Mouse (Mus musculus) gastrocnemius, adult 2 months (tissue): ENCODE results near the gene Pde6g. TPM values are rescaled to one million over a fixed set of nuclear protein-coding genes. Genes with fewer than 3 reads are reported as not detected.

ENCODE experiments used
- DNase-seq: peaks from one replicate; pipeline ENCODE4 v3.0.0; 2022
- H3K27ac ChIP-seq: fragments of 200-600 bp; 2 replicates; pipeline ENCODE4 v1.8.1; 2022; ENCODE audit warnings: mild to moderate bottlenecking
- H3K4me3 ChIP-seq: fragments of 200-600 bp; 2 replicates; pipeline ENCODE4 v1.8.1; 2022; ENCODE audit warnings: mild to moderate bottlenecking, moderate library complexity
- CTCF ChIP-seq: fragments of 200-600 bp; IDR thresholded peaks from 2 replicates; pipeline ENCODE4 v1.8.1; 2022; ENCODE audit warnings: antibody characterized with exemption, mild to moderate bottlenecking, moderate library complexity
- intact Hi-C: fragments of 180-260 bp; cut with DNase I; formaldehyde crosslinking; loops from one replicate; pipeline ENCODE4 v1.15.1; 2025
- total RNA-seq, 2 experiments: library from RNA; stranded (reverse); gene quantifications; 2 replicates each; pipeline ENCODE4 v1.2.3; 2021

Pde6g gene
- total RNA-seq, 2 experiments from 2014 or later = 0.41 to 1.2 TPM

DNA sequence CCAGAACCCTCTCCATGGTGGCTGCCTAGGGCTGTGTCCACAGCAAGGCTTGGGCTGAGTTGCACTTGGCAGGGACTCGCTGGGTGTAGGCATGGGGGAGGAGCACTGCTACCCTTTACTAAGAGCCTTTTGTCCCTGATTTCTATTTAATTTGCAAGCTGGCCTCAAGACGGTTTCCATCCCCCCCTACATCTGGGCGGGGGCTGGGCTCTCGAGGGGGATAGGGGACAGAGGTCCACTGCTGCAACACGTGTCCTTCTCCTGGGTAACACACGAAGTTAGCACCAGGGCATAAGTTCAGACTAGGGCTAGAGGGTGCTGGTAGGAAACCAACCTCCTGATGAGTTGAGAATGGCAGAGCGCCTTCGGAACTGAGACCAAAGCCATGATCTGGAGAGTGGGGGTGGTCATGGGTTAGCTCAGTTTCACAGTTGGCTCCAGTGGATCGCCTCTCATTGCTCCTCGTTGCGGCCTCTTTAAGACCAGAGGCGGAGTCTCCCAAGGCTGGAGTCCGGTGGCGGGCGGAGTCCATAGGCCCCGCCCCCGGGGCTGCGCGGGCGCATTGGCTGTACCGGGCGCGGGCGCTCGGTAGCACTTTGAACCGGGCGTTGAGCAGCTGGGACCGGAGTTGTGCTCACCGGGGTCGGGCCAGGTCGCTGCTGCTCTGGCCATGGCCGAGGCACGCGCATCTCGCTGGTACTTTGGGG, 38.2 kb upstream of the Pde6g start, which contains the start of gene Slc25a10:
Slc25a10 (plus strand) TSS at position 524 of the 707 bp plus-strand sequence.
- no peak for TF ChIP-seq CTCF
- peak; percentile 95 for DNase-seq
- Histone ChIP-seq H3K4me3 (peak within 1 kb of the TSS; percentile 92), H3K27ac (peak within 1 kb of the TSS; percentile 86)
- intact Hi-C loops = loop anchor here (5.0 to 10.0 kb wide), 2 partner anchors 221 to 293 kb away; partner anchors contain the start of genes Cenpx, Gps1, Lrrc45 and Rfng

DNA sequence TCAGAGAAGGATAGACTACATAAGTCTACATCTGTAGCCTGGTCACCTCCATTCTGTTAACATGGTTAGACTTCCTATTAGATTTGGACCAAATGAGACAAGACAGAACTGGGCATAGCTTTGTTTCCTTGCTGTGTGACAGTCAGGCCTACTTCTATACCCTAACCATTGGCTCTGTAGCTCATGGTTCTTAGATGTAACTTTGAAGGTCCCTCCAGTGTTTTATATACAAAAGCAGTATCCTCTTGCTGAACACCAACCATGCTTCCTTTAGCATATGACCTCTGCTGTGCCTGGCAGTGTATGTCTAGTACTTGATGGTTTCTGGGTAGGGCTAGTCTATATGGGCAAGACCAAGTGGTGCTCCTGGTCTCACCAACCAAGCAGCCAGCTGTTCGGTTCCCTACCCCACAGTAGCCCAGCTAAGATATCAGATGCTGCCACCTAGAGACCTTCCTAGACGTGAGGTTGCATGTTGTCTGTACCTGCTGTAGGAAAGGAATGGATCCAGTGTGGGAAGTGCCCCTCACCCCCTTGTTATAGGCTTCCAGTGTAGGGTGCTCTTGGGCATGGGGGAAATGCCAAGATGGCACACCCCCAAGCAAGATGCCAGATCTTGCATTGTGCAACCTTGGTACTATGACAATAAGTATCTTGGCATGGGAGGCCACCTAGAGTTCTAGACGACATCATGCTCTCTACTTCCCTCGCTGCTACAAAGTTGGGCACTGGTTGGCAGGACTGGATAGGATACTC, 37.2 kb upstream of the Pde6g start:
- intact Hi-C loops = loop anchor here (5.0 to 10.0 kb wide), 2 partner anchors 222 to 294 kb away; partner anchors contain the start of genes Cenpx, Gps1, Lrrc45 and Rfng
- no peak for TF ChIP-seq CTCF
- DNase-seq = no peak
- Histone ChIP-seq H3K27ac (peak overlapping the region; percentile 86), H3K4me3 (no peak overlapping the region)

DNA sequence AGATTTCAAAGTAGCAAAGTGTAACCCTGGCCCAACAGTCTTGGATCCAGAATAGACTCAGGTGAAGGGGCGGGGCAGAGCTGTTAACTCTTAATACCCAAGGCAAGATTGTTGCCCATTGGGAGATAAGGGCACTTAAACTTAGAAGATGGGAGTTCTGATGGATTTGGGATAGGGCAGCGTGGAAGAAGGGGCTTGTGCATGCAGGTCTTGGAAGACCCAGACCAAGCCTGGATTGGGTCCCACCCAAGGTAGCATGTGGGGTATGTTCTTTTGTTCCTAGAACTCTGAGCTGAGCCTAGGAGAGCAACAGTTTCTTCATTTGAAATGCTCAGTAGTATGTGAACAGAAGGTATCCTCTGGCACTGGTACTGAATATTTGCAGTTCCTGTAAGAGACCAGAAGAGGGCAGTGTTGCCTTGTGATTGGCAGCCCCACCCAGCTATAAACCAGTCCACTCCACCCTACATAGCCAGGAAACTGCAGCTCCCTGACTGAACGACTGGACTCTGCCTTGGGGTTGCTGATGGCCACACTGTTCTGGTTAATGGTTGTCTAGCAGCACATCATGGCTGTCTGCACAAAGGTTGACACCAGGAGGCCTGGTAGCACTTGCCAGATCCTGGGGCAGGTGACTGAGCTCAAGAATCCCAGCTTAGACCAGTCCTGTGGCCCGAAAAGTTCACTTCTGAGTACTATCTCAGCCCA, 35.9 kb upstream of the Pde6g start:
- peak; percentile 69 for DNase-seq
- Histone ChIP-seq H3K4me3 (no peak overlapping the region), H3K27ac (peak overlapping the region; percentile 78)
- intact Hi-C loops = loop anchor here (1.0 kb wide), 1 partner anchor 123 kb away; no protein-coding TSS in a partner anchor
- TF ChIP-seq CTCF = peak; percentile 94; the same call in 1 of the 2 replicates

DNA sequence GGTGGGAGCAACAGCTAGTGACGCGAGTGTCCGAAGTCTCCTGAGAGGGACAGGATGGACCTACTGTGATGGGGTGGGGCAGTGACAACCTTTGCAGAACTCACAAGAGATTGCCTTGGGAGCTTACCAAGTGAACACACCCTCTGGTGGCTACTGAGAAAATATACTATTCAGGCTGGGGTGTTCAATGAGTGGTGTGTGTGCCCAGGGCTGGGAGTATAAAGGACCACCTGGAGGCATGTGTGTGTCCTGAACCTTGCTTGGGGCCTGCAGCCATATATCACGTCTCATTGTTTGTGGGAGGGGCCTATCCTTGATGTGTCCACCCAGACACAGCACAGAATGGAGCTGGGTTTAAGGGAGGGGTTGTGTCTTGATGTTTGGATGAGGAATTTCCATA, 35.2 kb upstream of the Pde6g start:
- intact Hi-C loops = no loop called here
- DNase-seq = no peak
- H3K4me3 ChIP-seq = no peak overlapping the region
- TF ChIP-seq CTCF = no peak
- H3K27ac ChIP-seq = no peak overlapping the region

DNA sequence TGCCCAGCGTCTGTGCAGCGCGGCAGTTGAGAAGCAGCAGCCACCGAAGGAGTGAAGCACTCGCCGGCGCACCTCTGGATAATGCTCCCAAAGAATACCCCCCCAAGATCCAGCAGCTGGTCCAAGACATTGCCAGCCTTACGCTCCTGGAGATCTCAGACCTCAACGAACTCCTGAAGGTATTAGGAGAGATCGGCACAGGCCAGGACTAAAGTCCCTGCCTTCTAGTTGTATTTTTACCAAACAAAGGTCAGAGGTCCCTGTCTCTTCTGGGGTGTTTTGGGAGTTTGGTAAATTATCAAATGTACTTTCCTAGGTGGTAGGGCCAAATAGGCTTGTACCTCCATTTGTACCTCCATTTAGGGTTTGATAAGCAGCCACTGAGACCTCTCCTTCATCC, 32.0 kb upstream of the Pde6g start:
- intact Hi-C loops = no loop called here
- Histone ChIP-seq H3K27ac (peak overlapping the region; percentile 98), H3K4me3 (peak overlapping the region; percentile 93)
- no peak for TF ChIP-seq CTCF
- DNase-seq = no peak

- Histone ChIP-seq H3K27ac (peak within 1 kb of the TSS; percentile 98), H3K4me3 (peak within 1 kb of the TSS; percentile 93)
- intact Hi-C loops = no loop called here
- peak; percentile 93 for DNase-seq
- TF ChIP-seq CTCF = no peak
These were observed 31.1 kb upstream of the Pde6g start, which contains the start of gene Mrpl12 for GRCm38 (mm10) chr11:120484265-120484981. Mrpl12 (plus strand) TSS chr11:120484613.

DNA sequence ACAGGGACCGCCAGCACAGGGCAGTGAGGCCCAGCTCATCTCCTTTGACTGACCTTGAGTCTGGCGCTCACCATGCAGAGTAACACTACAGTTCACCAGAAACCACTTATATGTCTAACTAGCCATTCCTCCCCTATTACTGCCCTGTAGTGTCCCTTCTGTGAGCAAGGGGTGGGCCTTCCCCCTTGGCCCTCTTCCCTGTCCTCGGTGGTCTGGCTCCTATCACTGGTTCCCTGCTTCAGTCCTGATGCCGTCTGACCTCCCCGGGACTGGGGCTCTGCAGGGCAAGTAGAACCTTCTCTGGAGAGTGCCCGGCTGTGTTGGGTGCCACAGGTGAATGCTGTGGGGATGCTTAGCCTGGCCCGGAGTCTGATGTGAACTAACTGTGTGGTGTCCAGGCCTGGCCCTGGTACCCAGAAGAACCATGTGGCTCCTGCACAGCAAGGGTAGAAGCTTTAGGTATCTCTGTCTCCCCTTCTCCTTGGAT, 30.2 kb upstream of the Pde6g start:
- no peak for TF ChIP-seq CTCF
- Histone ChIP-seq H3K27ac (no peak overlapping the region), H3K4me3 (peak overlapping the region; percentile 93)
- intact Hi-C loops = no loop called here
- no peak for DNase-seq

GRCm38 (mm10) chr11:120472052-120472451, 18.8 kb upstream of the Pde6g start:
- intact Hi-C loops = no loop called here
- H3K27ac ChIP-seq = no peak overlapping the region
- no peak for DNase-seq
- H3K4me3 ChIP-seq = no peak overlapping the region
- no peak for TF ChIP-seq CTCF

GRCm38 (mm10) chr11:120467736-120468092, 14.4 kb upstream of the Pde6g start:
- H3K27ac ChIP-seq = peak overlapping the region; percentile 88
- no peak for DNase-seq
- TF ChIP-seq CTCF = no peak
- intact Hi-C loops = no loop called here
- peak overlapping the region; percentile 99 for H3K4me3 ChIP-seq

GRCm38 (mm10) chr11:120467051-120467735, 13.9 kb upstream of the Pde6g start, which contains the start of gene Arl16:
Arl16 (minus strand) TSS chr11:120467607.
- TF ChIP-seq CTCF = no peak
- intact Hi-C loops = no loop called here
- peak; percentile 95 for DNase-seq
- Histone ChIP-seq H3K4me3 (peak within 1 kb of the TSS; percentile 99), H3K27ac (peak within 1 kb of the TSS; percentile 88)

DNA sequence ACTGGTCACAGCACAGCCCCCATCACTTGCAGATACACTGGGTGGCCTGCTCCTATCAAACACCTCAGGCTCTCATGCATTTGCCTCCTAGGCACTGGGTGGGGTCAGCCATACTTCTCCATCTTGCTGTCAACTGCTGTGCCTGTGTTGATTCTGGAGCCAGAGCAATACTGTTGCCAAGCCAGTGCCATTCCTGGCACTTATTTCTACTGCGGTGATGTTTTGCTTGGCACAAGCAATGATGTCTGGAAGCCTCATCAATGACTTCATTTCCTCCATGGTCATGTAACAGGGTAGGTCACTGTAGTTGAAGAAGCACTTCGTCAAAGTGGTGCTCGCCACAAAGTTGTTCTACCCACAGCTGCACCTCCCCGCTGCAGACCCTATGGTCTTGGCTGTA, 12.2 kb upstream of the Pde6g start:
- Histone ChIP-seq H3K27ac (no peak overlapping the region), H3K4me3 (no peak overlapping the region)
- DNase-seq = peak; percentile 19
- intact Hi-C loops = no loop called here
- no peak for TF ChIP-seq CTCF

DNA sequence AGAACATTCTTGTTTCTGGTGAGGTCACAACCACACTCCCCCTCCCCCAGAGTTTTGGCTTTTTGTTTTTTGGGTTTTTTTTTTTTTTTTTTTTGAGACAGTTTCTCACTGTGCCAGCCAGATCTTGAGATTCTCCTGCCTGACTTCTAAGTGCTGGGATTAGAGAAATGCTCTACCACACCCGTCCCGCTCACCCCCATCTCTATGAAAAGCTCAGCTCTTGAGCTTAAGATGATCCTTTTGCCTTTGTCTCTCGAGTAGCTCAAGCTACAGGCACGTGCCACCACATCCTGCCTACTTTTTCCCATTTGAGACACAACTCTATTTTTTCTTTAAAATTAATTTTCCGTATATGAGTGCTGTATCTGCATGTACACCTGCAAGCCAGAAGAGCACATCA, 11.1 kb upstream of the Pde6g start:
- no peak overlapping the region for H3K4me3 ChIP-seq
- no peak overlapping the region for H3K27ac ChIP-seq
- no peak for DNase-seq
- intact Hi-C loops = no loop called here
- no peak for TF ChIP-seq CTCF
